Mouse (Mus musculus) forebrain, embryonic 11.5 days (tissue): ENCODE results near the gene Lgals3. TPM values are rescaled to one million over a fixed set of nuclear protein-coding genes. Genes with fewer than 3 reads are reported as not detected.
A peak's percentile ranks its signal among the peaks of the same experiment; 100 is the strongest.
"Not testable (repeated sequence)": the region's sequence is repeated elsewhere in the genome, so short reads cannot be mapped to it uniquely, and the experiment has no call there.

Source experiments
- ATAC-seq: fragments of 200-750 bp; cut with Nextera tagmentation; replicated peaks from 2 replicates; pipeline ENCODE4 v1.8.0; 2017; ENCODE audit warnings: moderate TSS enrichment; ENCODE audit not compliant: low FRiP score
- DNase-seq: peaks from one replicate; pipeline ENCODE4 v3.0.0-alpha.2; 2017; ENCODE audit warnings: low spot score
- H3K27ac ChIP-seq: fragments of 300-500 bp; sonication (generic); 2 replicates; pipeline ENCODE4 v1.5.1; 2014; ENCODE audit warnings: low read depth, low read length
- H3K27me3 ChIP-seq: fragments of 300-500 bp; sonication (generic); 2 replicates; pipeline ENCODE4 v1.6.1; 2014; ENCODE audit warnings: mild to moderate bottlenecking, low read length, mixed read lengths; ENCODE audit not compliant: control insufficient read depth, insufficient read depth
- H3K36me3 ChIP-seq: fragments of 300-500 bp; sonication (generic); 2 replicates; pipeline ENCODE4 v1.6.1; 2014; ENCODE audit warnings: mild to moderate bottlenecking, low read length, moderate library complexity, mixed read lengths; ENCODE audit not compliant: control insufficient read depth, insufficient read depth
- H3K4me1 ChIP-seq: fragments of 300-500 bp; sonication (generic); replicated peaks from 2 replicates; pipeline ENCODE4 v1.6.1; 2014; ENCODE audit warnings: low read length, mixed read lengths; ENCODE audit not compliant: control insufficient read depth, insufficient read depth
- H3K4me2 ChIP-seq: fragments of 300-500 bp; sonication (generic); 2 replicates; pipeline ENCODE4 v1.6.1; 2014; ENCODE audit warnings: low read depth, mild to moderate bottlenecking, low read length, moderate library complexity, mixed read lengths; ENCODE audit not compliant: severe bottlenecking
- H3K4me3 ChIP-seq: fragments of 300-500 bp; sonication (generic); 2 replicates; pipeline ENCODE4 v1.5.1; 2014; ENCODE audit warnings: low read depth, low read length
- H3K9ac ChIP-seq: fragments of 300-500 bp; sonication (generic); 2 replicates; pipeline ENCODE4 v1.6.1; 2014; ENCODE audit warnings: low read length
- H3K9me3 ChIP-seq: fragments of 300-500 bp; sonication (generic); 2 replicates; pipeline ENCODE4 v1.6.1; 2016; ENCODE audit warnings: low read length, mixed read lengths; ENCODE audit not compliant: control insufficient read depth
- WGBS: fragments of 180-500 bp; shearing (Covaris S2); extraction: QIAGEN DNeasy Blood & Tissue Kit; methylation state at CpG from one replicate; pipeline ENCODE4 v1.1.7; 2014; 5-methylcytosine and 5-hydroxymethylcytosine counted together
- polyA plus RNA-seq: library from polyadenylated mRNA; unstranded; fragments of >200 nt; fragmentation: Nextera tagmentation; extraction: Ambion mirVana; gene quantifications from 2 replicates; pipeline ENCODE4 v1.2.1, GENCODE M21; 2014

Gene Lgals3
- polyA plus RNA-seq: 0.24 and 0.97 TPM in 2 replicates

DNA sequence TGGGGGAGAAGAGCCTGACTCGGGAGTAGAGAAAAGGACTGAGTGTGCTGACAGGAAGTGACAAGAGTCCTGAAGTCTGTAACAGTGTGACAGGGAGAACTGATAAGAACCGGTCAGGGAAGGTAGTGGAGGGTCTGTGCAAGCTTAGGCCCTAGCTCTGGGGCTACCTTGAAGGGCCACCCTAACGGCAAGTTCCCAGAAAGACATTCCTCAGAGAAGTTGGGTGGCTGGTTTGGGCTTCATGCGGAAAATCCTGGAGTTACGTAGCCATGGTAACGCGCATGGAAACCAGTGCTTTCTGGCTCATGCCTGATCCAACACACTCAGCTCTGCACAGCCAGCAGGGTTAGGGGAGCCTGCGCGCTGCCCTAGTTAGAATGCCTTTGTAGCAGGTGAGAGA, at the start of gene Lgals3:
TSS of gene Lgals3 (plus strand) at position 291 of the 400 bp plus-strand sequence.
- 0 out of 2 replicates have a peak, but pooled peaks have one; percentile 42 for ATAC-seq
- Histone ChIP-seq H3K27ac (no peak within 1 kb of the TSS), H3K9me3 (no peaks in the 10 kb centered on the region), H3K4me2 (no peak within 1 kb of the TSS), H3K4me3 (no peak within 1 kb of the TSS), H3K4me1 (no peaks in the 10 kb centered on the region; the same call in 1 of the 2 replicates), H3K36me3 (no peaks in the 10 kb centered on the region), H3K27me3 (no peaks in the 10 kb centered on the region), H3K9ac (no peak within 1 kb of the TSS)
- 51% methylated on average over 9 of the region's 9 CpGs for WGBS
- no peak for DNase-seq

- Histone ChIP-seq H3K27me3 (no peaks in the 10 kb centered on the region), H3K4me3 (no peak overlapping the region), H3K9me3 (no peaks in the 10 kb centered on the region), H3K4me1 (no peaks in the 10 kb centered on the region), H3K4me2 (no peak overlapping the region), H3K9ac (no peak overlapping the region), H3K36me3 (peaks cover 4% of the 10 kb centered on the region; the same call in 1 of the 2 replicates), H3K27ac (no peak overlapping the region)
- no peak for DNase-seq
- WGBS: 94% methylated on average over 5 of the region's 5 CpGs
- no peak for ATAC-seq
These were observed 48.2 kb upstream of the Lgals3 start for GRCm38 (mm10) chr14:47319362-47319761.

DNA sequence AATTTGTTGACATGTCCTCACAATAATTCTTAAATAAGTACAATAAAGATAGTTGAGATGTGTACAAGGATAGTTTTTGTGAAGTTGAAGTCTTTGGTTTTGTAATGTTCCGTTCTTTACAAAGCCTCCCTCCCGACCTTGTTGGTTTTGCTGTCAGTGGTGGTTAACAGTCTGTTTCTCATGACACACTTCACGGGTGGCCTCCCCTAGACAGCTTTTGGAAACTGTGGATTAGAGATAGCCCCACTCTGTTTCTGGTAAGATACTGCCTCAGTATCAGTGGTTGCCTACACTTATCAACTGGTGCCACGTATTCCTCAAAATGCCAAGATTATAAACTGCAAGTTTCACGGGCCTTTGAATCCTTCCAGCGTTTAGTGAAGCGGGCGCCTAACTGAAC, 46.0 kb upstream of the Lgals3 start:
- not testable (repeated sequence) for H3K4me3 ChIP-seq, H3K4me2 ChIP-seq, H3K27ac ChIP-seq, H3K9me3 ChIP-seq, H3K36me3 ChIP-seq, H3K4me1 ChIP-seq, H3K27me3 ChIP-seq, DNase-seq, ATAC-seq, H3K9ac ChIP-seq
- WGBS: 92% methylated on average over 6 of the region's 8 CpGs

DNA sequence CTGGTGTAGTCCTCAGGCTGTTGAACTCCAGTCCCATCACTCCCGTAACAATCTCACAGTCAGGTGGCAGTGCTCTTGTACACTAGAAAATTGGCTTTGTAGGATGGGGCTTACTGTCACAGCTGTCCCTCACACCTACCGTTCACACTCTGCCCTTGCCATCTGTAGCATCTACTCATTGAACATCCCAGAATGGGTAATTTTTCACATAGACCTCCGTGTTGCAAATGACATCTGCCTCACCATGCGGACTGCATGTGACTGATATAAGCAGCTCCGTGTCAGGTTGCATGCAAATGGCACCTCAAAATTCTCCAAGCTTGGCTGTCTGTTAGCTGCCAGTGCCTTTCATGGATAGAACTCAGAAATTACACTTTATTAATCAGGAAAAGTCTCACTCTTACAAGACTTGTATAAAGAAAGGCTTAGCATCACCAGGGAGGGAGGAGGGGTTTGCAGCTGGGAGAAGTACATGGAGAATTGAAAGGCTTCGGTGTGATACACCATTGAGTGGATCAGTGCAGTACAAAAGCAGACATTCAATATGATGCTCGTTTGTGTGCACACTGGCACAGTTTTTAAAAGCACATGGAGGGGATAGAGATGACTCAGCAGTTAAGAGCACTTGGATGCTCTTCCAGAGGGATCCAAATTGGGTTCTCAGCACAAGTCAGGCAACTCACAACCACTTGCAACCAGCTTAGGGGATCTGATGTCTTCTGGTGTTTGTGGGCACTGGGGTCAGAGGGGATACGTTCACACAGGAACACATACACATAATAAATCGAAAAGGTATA, 41.4 kb upstream of the Lgals3 start:
- Histone ChIP-seq H3K27ac (no peak overlapping the region), H3K9me3 (no peaks in the 10 kb centered on the region), H3K27me3 (no peaks in the 10 kb centered on the region), H3K4me1 (no peaks in the 10 kb centered on the region), H3K9ac (no peak overlapping the region), H3K36me3 (no peaks in the 10 kb centered on the region; the same call in 1 of the 2 replicates), H3K4me3 (no peak overlapping the region), H3K4me2 (no peak overlapping the region)
- DNase-seq (no peak), ATAC-seq (no peak)
- WGBS: 78% methylated on average over 9 of the region's 9 CpGs

GRCm38 (mm10) chr14:47327347-47327746, 40.2 kb upstream of the Lgals3 start:
- no peaks in the 10 kb centered on the region for H3K27me3 ChIP-seq
- H3K4me2 ChIP-seq: no peak overlapping the region
- H3K4me3 ChIP-seq: no peak overlapping the region
- no peaks in the 10 kb centered on the region for H3K9me3 ChIP-seq
- no peaks in the 10 kb centered on the region; the same call in 1 of the 2 replicates for H3K36me3 ChIP-seq
- no peaks in the 10 kb centered on the region for H3K4me1 ChIP-seq
- no peak for ATAC-seq
- DNase-seq: no peak
- 97% methylated on average over 5 of the region's 5 CpGs for WGBS
- no peak overlapping the region for H3K27ac ChIP-seq
- no peak overlapping the region for H3K9ac ChIP-seq

GRCm38 (mm10) chr14:47331920-47332319, 35.6 kb upstream of the Lgals3 start:
- H3K27ac ChIP-seq: no peak overlapping the region

DNA sequence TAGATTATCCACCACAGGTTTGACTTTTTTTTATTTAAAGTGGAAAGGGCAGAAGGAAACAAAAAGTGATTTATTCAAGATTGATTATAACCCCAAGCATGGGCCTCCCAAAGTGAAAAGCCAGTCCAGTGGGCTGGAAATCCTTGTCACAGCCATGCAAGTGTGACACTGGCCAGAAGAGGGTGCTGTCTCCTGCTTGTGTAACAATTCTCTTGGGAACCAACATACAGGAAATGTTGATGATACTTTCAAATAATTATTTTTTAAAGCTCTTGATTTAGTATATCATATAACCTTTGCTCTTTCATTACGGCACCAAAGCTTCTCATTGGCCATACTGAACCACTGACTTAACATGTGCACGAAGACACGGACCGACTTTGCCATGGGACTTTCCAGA, 32.7 kb upstream of the Lgals3 start:
- Histone ChIP-seq H3K4me3 (no peak overlapping the region), H3K4me1 (no peaks in the 10 kb centered on the region), H3K36me3 (no peaks in the 10 kb centered on the region), H3K4me2 (no peak overlapping the region), H3K27me3 (no peaks in the 10 kb centered on the region), H3K27ac (no peak overlapping the region), H3K9ac (no peak overlapping the region), H3K9me3 (no peaks in the 10 kb centered on the region)
- 80% methylated on average over 4 of the region's 4 CpGs for WGBS
- no peak for ATAC-seq
- DNase-seq: peak; percentile 69

More at GRCm38 (mm10) chr14:47331920-47332319, 35.6 kb upstream of the Lgals3 start:
- no peak overlapping the region for H3K4me3 ChIP-seq
- no peaks in the 10 kb centered on the region for H3K36me3 ChIP-seq
- ATAC-seq: no peak
- no peaks in the 10 kb centered on the region for H3K4me1 ChIP-seq
- no peak overlapping the region for H3K9ac ChIP-seq
- no peak overlapping the region for H3K4me2 ChIP-seq
- H3K9me3 ChIP-seq: no peaks in the 10 kb centered on the region
- DNase-seq: no peak
- WGBS: 75% methylated on average over 5 of the region's 5 CpGs
- no peaks in the 10 kb centered on the region for H3K27me3 ChIP-seq

DNA sequence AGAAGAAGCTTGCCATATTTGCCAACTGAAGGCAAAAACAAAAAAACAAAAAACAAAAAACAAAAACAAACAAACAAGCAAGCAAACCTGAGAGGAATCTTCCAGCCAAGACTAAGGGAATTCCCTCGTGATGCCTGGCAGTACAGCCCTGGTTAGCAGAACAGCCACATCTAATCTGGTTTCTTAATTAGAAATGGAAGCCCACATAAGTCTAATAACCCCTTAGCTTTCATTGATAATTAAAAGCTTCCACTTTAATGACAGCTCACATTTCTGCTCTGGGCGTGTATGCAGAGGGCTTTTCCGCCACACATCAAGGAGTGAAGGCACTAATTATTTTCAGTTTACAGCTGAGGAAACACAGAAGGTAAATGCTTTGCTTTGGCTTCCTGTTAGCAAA, 32.3 kb upstream of the Lgals3 start:
- no peaks in the 10 kb centered on the region for H3K9me3 ChIP-seq
- no peaks in the 10 kb centered on the region for H3K36me3 ChIP-seq
- ATAC-seq (no peak), DNase-seq (no peak)
- no peaks in the 10 kb centered on the region for H3K4me1 ChIP-seq
- no peak overlapping the region for H3K4me2 ChIP-seq
- H3K27me3 ChIP-seq: no peaks in the 10 kb centered on the region
- H3K27ac ChIP-seq: no peak overlapping the region
- no peak overlapping the region for H3K9ac ChIP-seq
- WGBS: 75% methylated on average over 3 of the region's 3 CpGs
- H3K4me3 ChIP-seq: no peak overlapping the region
